Mouse (Mus musculus): ENCODE results near the gene Lims1. TPM values are rescaled to one million over a fixed set of nuclear protein-coding genes. Genes with fewer than 3 reads are reported as not detected.

The Lims1 gene
- polyA plus RNA-seq, 1 experiment, result 170 TPM

DNA sequence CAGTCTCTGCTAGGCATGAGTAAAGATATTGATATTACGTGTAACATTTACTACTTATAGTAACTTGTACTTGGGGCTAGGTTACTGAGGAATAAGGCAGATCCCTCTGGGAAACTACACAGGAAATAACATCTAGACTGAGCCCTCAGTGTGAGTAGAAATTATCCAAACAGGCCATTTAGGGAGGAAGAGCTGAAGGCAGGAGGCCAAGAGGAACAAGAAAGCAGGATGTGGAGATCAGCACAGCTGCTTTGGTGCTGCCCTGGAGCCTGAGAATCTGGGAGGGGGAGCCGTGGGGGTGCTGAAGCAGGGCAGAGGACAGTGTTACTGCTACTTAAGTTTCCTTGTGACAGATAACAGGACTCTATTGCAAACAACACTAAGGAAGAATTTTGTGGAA lies 18.4 kb downstream of the Lims1 start:
- no peak for TF ChIP-seq CTCF (IDR thresholded peaks at IDR 0.05; ENCODE audit: borderline replicate concordance, insufficient read depth, low read length)
- TF ChIP-seq POLR2A (IDR thresholded peaks at IDR 0.05; ENCODE audit: low read depth, low read length), result no peak
- H3K4me1 ChIP-seq (ENCODE audit: control insufficient read depth, insufficient read depth, low read length), result peaks cover under 1% of the 10 kb centered on the region; the same call in 1 of the 2 replicates
- no peak overlapping the region for H3K4me3 ChIP-seq (ENCODE audit: insufficient read depth, low read length)
- peak overlapping the region; percentile 55; the same call in 1 of the 2 replicates for H3K27ac ChIP-seq (ENCODE audit: insufficient read depth, low read length)

DNA sequence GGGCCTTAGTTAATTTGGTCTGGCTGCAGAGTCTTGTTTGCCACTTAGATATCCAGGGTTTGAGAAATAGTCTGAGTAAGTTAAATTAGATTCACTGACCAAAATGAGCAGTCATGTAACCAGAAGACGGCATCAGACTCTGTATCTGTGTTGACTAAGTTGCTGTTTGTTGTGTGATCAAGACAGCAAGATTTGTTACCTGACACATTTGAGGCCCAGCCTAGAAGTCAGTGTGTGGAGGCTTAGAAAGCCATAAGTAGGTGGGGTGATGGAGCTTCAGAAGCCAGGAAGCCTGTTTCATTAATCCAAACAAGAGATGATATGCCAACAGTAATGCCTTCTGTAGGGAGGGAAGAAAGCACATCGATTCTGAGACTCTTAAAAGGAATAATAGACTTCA lies 18.9 kb downstream of the Lims1 start:
- Histone ChIP-seq H3K4me1 (ENCODE audit: control insufficient read depth, insufficient read depth, low read length) (no peaks in the 10 kb centered on the region; the same call in 1 of the 2 replicates), H3K4me3 (ENCODE audit: insufficient read depth, low read length) (no peak overlapping the region), H3K27ac (ENCODE audit: insufficient read depth, low read length) (peak overlapping the region; percentile 55; the same call in 1 of the 2 replicates)
- TF ChIP-seq POLR2A (IDR thresholded peaks at IDR 0.05; ENCODE audit: low read depth, low read length), result no peak
- TF ChIP-seq CTCF (IDR thresholded peaks at IDR 0.05; ENCODE audit: borderline replicate concordance, insufficient read depth, low read length), result no peak

DNA sequence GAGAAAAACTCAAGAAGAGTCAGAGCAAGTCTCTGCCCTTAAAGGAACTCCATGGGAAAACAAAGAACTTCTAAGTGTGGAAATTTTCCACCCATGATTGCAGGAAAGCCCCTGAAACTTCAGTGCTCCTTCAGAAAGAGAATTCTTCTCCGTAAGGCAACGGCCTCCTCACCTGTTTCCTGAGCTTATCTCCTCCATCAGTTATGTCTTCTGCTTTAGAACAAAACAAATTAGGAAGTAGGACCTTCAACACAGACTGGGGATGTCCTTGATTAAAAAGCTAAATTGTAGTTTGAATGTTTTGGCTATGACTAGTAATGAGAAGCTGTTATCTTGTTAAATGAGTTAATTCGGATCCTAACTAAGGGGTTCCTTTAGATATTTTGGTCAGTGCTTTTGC lies 20.3 kb downstream of the Lims1 start:
- no peaks in the 10 kb centered on the region; the same call in 1 of the 2 replicates for H3K4me1 ChIP-seq (ENCODE audit: control insufficient read depth, insufficient read depth, low read length)
- H3K4me3 ChIP-seq (ENCODE audit: insufficient read depth, low read length), result no peak overlapping the region
- H3K27ac ChIP-seq (ENCODE audit: insufficient read depth, low read length), result no peak overlapping the region
- TF ChIP-seq CTCF (IDR thresholded peaks at IDR 0.05; ENCODE audit: borderline replicate concordance, insufficient read depth, low read length), result no peak
- no peak for TF ChIP-seq POLR2A (IDR thresholded peaks at IDR 0.05; ENCODE audit: low read depth, low read length)

DNA sequence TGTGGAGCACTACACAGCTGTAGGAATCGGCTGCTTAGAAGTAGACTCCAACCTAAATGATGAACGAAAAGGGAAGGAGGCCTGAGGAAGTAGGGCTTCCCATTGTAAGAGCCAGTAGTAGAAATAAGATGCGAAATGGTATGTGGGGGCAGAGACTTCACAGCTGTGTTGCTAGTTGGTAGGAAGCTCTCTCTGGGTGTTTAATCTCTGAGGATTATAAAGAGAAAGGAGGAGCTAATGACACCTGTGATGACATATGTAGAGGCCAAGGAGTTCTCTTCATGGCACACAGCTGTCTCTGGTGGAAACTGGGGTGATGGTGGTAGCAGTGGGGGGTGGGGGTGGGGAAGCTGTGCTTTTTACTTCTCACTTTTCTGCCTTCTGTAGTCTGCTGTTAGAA lies 27.3 kb downstream of the Lims1 start:
- TF ChIP-seq POLR2A (IDR thresholded peaks at IDR 0.05; ENCODE audit: low read depth, low read length) (no peak), CTCF (IDR thresholded peaks at IDR 0.05; ENCODE audit: borderline replicate concordance, insufficient read depth, low read length) (no peak)
- H3K27ac ChIP-seq (ENCODE audit: insufficient read depth, low read length), result no peak overlapping the region
- H3K4me3 ChIP-seq (ENCODE audit: insufficient read depth, low read length), result no peak overlapping the region
- H3K4me1 ChIP-seq (ENCODE audit: control insufficient read depth, insufficient read depth, low read length), result peaks cover 11% of the 10 kb centered on the region

DNA sequence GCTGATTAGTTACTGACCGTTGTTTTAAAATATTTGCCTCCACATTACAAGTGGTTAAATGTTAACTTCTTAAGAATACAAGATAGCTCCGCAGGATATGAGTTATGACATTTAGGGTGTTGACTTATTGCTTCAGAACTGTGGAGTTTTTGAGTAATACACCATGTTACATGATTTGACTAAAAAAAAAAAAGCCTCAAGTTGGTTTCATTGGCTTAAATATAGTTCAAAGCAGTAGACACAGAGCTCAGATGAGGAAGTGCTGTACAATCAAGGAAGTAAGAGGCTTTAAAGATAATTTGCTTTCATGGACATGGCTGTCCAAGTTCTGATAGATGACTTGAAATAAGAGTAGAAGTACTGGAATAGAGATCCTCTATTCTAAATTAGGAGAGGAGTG lies 28.4 kb downstream of the Lims1 start:
- H3K4me1 ChIP-seq (ENCODE audit: control insufficient read depth, insufficient read depth, low read length), result peaks cover 12% of the 10 kb centered on the region
- TF ChIP-seq CTCF (IDR thresholded peaks at IDR 0.05; ENCODE audit: borderline replicate concordance, insufficient read depth, low read length) (no peak), POLR2A (IDR thresholded peaks at IDR 0.05; ENCODE audit: low read depth, low read length) (no peak)
- no peak overlapping the region for H3K4me3 ChIP-seq (ENCODE audit: insufficient read depth, low read length)
- peak overlapping the region; percentile 58 for H3K27ac ChIP-seq (ENCODE audit: insufficient read depth, low read length)

DNA sequence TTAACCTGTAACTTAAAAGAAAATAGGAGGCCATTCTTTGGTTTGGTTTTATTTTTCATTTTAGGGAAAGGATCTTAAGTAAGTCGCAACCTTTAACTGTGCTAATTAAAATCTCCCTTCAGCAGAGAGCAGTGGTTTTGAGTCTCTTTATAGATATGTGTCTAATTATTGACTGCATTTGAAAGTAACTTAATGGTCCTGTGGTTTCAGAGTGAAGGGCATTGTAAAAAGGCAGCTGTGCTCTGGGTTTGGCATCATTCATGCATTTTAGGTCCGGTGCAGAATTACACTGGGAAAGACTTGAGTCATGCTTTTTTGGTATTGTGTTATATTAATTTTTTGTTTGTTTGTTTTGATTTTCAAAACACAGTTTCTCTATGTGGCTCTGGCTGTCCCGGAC lies 29.1 kb downstream of the Lims1 start:
- H3K4me3 ChIP-seq (ENCODE audit: insufficient read depth, low read length), result no peak overlapping the region
- no peak for TF ChIP-seq CTCF (IDR thresholded peaks at IDR 0.05; ENCODE audit: borderline replicate concordance, insufficient read depth, low read length)
- no peak for TF ChIP-seq POLR2A (IDR thresholded peaks at IDR 0.05; ENCODE audit: low read depth, low read length)
- H3K27ac ChIP-seq (ENCODE audit: insufficient read depth, low read length), result peak overlapping the region; percentile 38; the same call in 1 of the 2 replicates
- peaks cover 12% of the 10 kb centered on the region for H3K4me1 ChIP-seq (ENCODE audit: control insufficient read depth, insufficient read depth, low read length)

DNA sequence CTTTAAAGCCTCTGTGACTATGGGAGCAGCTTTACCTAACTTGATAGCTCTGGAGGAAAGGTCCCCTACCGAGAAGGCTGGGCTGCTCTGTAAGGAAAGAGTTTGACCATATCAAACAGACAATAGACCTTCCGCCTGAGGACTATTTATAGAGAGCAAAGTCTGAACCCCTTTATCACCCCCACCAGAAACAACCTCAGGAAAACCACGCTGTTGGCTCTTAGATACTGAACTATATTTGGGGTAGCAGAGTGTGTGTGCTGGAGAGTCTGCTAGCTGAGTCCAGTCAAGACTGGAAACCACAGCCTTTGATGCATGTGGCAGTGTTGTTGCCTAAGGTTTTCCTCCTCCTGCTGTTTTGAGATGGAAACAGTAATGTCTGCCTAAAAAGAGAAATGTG lies 31.3 kb downstream of the Lims1 start:
- Histone ChIP-seq H3K4me1 (ENCODE audit: control insufficient read depth, insufficient read depth, low read length) (peaks cover 12% of the 10 kb centered on the region), H3K27ac (ENCODE audit: insufficient read depth, low read length) (peak overlapping the region; percentile 88), H3K4me3 (ENCODE audit: insufficient read depth, low read length) (no peak overlapping the region)
- no peak for TF ChIP-seq POLR2A (IDR thresholded peaks at IDR 0.05; ENCODE audit: low read depth, low read length)
- no peak for TF ChIP-seq CTCF (IDR thresholded peaks at IDR 0.05; ENCODE audit: borderline replicate concordance, insufficient read depth, low read length)

DNA sequence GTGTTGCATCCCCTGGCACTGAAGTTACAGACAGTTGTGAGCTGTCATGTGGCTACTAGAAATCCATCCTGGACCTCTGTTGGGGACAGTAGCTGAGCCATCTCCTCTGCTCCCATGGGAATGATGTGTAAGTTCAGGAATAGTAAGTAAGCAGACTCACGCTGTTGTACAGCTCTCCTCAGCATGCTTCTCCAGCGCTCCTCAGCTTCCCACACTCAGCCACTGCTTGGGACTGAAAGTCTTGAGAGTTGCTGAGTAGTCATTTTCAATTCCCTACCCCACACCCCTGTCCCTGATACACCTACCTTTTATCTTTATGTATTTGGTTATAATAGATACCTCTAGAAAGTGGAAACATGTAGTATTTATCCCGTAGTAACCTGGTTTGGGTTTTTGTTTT lies 33.2 kb downstream of the Lims1 start:
- TF ChIP-seq CTCF (IDR thresholded peaks at IDR 0.05; ENCODE audit: borderline replicate concordance, insufficient read depth, low read length) (no peak), POLR2A (IDR thresholded peaks at IDR 0.05; ENCODE audit: low read depth, low read length) (no peak)
- Histone ChIP-seq H3K4me3 (ENCODE audit: insufficient read depth, low read length) (no peak overlapping the region), H3K27ac (ENCODE audit: insufficient read depth, low read length) (no peak overlapping the region), H3K4me1 (ENCODE audit: control insufficient read depth, insufficient read depth, low read length) (peaks cover 19% of the 10 kb centered on the region)

DNA sequence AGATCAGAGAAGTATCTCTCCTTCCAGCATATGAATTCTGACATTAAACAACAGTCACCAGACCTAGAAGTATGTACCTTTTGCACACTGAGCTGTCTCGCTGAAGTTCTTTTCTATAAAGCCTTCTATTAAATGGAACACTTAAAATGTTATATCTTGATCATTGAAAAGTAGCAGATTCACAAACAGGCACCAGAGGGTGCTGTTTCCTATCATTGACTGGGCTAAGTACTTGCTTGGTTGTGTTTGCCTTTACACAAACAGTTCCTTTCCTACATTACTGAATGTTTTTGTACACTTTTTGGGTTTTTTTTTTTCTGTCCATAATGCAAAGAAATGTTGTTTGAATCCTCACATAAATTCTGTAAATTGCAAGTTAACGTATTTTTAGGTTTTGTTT lies 35.9 kb downstream of the Lims1 start:
- no peak for TF ChIP-seq POLR2A (IDR thresholded peaks at IDR 0.05; ENCODE audit: low read depth, low read length)
- no peak for TF ChIP-seq CTCF (IDR thresholded peaks at IDR 0.05; ENCODE audit: borderline replicate concordance, insufficient read depth, low read length)
- Histone ChIP-seq H3K4me3 (ENCODE audit: insufficient read depth, low read length) (no peak overlapping the region), H3K4me1 (ENCODE audit: control insufficient read depth, insufficient read depth, low read length) (peaks cover 23% of the 10 kb centered on the region), H3K27ac (ENCODE audit: insufficient read depth, low read length) (no peak overlapping the region)

DNA sequence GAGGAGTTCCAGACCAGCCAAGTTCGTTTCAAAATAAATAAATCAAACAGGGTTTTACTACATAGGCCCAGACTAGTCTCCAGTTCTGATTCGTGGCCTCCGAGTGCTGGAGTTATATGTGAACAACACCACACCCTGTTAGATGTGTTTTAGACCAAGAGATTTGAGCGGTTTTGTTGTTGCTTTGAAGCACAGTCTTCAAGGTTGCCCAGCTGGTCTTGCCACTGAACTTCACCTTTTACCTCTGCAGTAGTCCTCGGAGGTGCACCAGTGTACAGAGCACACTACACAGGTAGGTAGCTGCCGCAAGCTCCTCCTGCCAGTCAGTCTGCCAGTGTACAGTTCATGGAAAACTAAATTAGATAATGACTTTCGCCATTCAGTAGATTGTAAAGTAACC lies 36.7 kb downstream of the Lims1 start:
- TF ChIP-seq POLR2A (IDR thresholded peaks at IDR 0.05; ENCODE audit: low read depth, low read length) (no peak), CTCF (IDR thresholded peaks at IDR 0.05; ENCODE audit: borderline replicate concordance, insufficient read depth, low read length) (no peak)

DNA sequence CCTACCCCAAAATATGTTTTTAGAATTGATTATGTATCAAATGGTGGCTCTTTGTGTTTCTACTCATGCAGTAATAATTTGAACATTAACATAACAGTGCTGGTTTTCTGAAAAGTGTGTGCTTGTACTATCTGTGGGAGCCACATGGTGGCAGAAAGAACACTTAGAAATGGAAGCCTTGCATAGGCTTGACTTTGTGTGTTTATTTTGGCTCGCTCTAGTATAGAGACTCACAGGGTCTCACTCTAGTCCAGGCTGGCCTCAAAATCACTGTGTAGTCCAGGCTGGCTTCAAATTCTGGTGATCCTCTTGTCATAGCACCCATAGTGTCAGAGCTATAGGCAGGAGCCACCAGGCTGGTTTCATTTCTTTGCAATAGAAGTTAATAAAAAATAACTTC lies 39.5 kb downstream of the Lims1 start:
- TF ChIP-seq POLR2A (IDR thresholded peaks at IDR 0.05; ENCODE audit: low read depth, low read length) (no peak), CTCF (IDR thresholded peaks at IDR 0.05; ENCODE audit: borderline replicate concordance, insufficient read depth, low read length) (no peak)
- no peak overlapping the region for H3K4me3 ChIP-seq (ENCODE audit: insufficient read depth, low read length)
- no peak overlapping the region for H3K27ac ChIP-seq (ENCODE audit: insufficient read depth, low read length)
- peaks cover 16% of the 10 kb centered on the region for H3K4me1 ChIP-seq (ENCODE audit: control insufficient read depth, insufficient read depth, low read length)

More for the DNA sequence above, 36.7 kb downstream of the Lims1 start:
- Histone ChIP-seq H3K4me1 (ENCODE audit: control insufficient read depth, insufficient read depth, low read length) (peaks cover 19% of the 10 kb centered on the region), H3K4me3 (ENCODE audit: insufficient read depth, low read length) (no peak overlapping the region), H3K27ac (ENCODE audit: insufficient read depth, low read length) (no peak overlapping the region; the same call in 1 of the 2 replicates)
